Mouse (Mus musculus): ENCODE measurements around the gene Fam198a.
"Not testable (repeated sequence)": the region's sequence is repeated elsewhere in the genome, so short reads cannot be mapped to it uniquely, and the experiment has no call there.

The Fam198a gene

GRCm38 (mm10) chr9:122021171-122021570, 70.4 kb downstream of the Fam198a start:
- not testable (repeated sequence) for DNase-seq (ENCODE audit: low spot score)

DNA sequence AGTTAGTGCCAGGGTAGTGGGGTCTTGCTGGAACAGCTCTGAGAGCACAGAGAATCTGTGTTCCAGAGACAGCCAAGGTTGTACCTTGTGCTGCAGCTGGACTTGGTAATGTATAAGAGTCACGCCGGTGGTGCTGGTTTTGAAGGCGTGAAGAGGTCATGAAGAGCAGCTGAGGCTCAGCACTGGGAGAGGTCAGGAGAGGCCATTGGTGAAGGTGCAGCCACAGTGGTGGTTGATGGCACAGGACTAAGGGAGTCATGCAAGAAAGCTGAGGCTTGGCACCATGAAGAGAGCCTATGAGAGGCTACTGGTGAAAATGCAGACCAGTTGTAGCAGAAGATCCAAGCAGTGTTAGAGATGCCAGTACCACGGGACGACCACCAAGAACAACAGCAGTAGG, 70.8 kb downstream of the Fam198a start:
- DNase-seq (ENCODE audit: low spot score), result no peak

DNA sequence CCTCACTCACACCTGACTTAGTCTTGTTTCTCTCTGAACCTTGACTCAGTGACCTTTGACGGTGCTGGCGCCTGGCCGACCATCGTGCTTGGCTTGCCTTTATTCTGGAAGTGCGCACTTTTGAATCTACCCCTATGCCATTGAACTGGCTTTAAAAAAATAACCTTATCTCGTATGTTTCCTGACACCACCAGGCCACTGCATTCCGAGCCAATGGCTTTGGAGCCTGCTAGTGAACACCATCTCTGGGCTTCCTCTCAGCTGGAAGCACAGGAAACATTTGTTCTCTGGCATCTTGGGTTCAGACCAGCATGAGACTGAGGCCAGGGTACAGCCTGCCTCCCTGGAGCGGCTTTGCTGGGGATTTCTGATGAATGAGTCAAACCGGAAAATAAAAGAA, 72.0 kb downstream of the Fam198a start:
- DNase-seq (ENCODE audit: low spot score), result peak; percentile 32

DNA sequence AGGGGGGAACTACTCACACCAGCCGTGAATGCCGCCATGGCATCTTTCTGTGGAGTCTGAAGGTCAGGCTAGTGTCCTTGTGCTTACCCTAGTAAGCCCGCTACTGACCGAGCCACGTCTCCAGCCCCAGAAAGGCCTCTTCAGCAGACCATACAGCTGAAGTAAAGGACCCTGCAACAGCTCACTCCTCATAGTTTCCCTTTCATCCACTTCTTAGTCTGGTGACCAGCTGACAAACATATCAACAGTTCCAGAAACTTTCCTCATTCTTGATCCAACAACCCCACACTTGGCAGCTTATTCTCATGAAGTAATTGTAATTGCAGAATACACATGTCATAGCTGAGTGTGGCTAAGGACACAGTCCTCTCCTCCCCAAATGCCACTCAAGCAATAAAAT, 73.1 kb downstream of the Fam198a start:
- DNase-seq (ENCODE audit: low spot score), result no peak

DNA sequence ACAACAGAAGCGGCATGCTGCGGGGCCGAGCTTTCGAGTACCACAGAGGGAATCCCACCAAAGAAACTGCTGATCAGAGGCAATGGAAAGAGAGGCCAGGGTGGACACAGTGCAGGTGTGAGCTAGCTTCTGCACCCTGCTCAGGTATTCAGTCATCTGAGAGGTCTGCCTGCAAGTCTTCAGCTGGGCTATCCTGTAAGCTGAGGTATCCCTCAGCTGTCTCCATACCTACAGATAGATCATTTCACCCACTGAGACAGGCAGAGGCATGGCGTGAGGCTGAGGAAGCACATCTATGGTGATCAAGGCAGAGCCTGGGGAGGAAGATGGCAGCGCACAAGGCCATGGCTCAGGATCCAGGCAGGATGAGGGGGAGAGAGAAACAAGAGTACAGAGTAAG, 73.6 kb downstream of the Fam198a start:
- no peak for DNase-seq (ENCODE audit: low spot score)

- no peak for DNase-seq (ENCODE audit: low spot score)
Measured at GRCm38 (mm10) chr9:122025855-122026590, 75.2 kb downstream of the Fam198a start.

DNA sequence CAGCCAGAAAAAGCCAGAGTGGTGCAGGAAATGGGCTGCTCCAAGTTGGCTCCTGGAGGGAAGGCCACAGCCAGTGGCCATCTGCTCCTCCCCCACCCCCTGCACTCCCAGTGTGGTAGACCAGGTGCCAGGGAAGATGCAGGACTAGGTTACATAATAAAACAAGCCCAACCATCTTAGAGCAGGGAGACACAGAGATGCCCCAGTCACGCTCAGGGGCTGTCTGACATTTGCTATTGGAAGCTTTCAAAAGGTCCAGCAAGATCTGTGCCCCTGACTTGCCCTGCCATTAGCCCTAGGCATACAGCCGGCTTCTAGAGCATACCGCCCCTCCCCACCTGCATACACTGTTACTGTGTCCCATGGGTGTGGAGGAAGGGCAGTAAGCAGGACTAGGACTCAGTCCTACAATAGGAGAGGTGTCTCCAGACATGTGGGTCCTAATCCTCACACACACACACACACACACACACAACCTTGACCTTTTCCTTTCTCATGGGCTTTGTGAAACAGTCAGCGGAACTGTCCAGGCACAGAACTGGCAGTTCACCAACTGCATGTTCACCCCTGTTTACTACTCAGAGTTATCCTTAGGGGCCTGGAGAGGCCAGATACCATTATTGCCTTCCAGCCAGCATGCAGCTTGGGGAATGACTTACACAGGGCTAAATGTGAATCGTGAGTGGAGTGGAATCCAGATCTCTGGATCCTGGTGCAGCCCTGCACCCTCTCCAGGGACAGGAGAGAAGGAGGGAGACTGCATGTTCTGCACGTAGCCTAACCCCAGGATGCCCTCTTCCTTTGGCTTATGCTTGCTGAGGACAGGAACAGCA, 76.5 kb downstream of the Fam198a start:
- DNase-seq (ENCODE audit: low spot score), result no peak

DNA sequence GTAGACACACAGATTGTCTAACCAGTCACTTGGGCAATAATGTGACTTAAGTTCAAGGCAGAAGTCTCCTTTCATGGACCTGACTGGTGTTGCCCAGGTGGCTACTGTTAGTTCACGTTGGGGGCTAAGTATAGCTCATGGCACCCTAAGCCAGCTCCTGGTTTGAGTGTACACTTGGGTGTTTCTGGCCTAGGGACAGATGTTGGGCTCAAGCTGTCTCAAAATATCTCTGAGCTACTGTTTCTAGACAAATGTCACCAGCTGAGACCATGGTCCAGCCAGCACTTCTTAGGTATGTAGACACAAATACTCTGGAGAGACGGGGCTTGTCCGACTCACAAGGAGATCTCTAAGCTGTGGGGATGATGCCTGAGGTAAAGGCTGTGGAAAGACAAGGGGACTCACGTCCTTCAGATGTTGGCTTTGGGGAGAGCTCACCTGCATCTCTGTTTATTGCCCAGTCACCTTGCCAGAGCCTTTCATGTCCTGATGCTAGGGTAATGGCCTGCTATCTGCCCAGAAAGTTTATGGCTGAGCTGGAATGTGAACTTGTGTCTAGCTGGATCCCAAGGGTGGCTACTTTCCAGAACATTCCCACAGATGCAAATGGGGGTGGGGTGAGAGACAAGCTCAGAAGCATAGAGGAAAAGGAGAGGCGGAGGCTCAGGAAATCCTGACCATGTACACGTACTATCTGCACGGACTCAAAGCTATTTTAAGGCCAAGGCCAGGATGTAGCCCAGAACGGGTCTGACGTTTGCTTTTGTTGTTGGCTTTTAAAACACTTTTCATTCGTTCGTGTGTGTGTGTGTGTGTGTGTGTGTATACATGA, 77.3 kb downstream of the Fam198a start:
- no peak for DNase-seq (ENCODE audit: low spot score)

GRCm38 (mm10) chr9:122029765-122030164, 79.0 kb downstream of the Fam198a start:
- DNase-seq (ENCODE audit: low spot score), result no peak
